Mouse (Mus musculus) megakaryocyte, embryonic 14.5 days (primary cell): ENCODE data around the gene Cacna2d4. TPM values are rescaled to one million over a fixed set of nuclear protein-coding genes. Genes with fewer than 3 reads are reported as not detected.

Experiments used
- H3K27me3 ChIP-seq: replicated peaks from 2 replicates; pipeline ENCODE3; 2012; ENCODE audit warnings: inconsistent platforms
- H3K36me3 ChIP-seq: replicated peaks from 2 replicates; pipeline ENCODE3; 2012; ENCODE audit warnings: low read length, inconsistent platforms, mixed read lengths
- H3K4me1 ChIP-seq: 2 replicates; pipeline ENCODE4 v1.6.1; 2012; ENCODE audit warnings: inconsistent platforms
- H3K4me3 ChIP-seq: replicated peaks from 2 replicates; pipeline ENCODE3; 2012; ENCODE audit warnings: moderate library complexity, mild to moderate bottlenecking, inconsistent platforms
- H3K9me3 ChIP-seq: 2 replicates; pipeline ENCODE4 v1.6.1; 2012; ENCODE audit warnings: inconsistent platforms
- FLI1 ChIP-seq: IDR thresholded peaks from 2 replicates; pipeline ENCODE4 v1.6.1; 2012; ENCODE audit warnings: low read length, inconsistent platforms, mixed read lengths
- GATA1 ChIP-seq: IDR thresholded peaks from 3 replicates; pipeline ENCODE4 v1.6.1; 2012; ENCODE audit warnings: mixed read lengths, low read length, inconsistent platforms, borderline replicate concordance
- polyA plus RNA-seq: library from polyadenylated mRNA; stranded (reverse); fragments of >175 nt; gene quantifications from 2 replicates; pipeline ENCODE4 v1.2.3, GENCODE M21; 2012; ENCODE audit warnings: low replicate concordance; ENCODE audit not compliant: insufficient read depth

The Cacna2d4 gene
- polyA plus RNA-seq, 1 experiment: 0.08 TPM

DNA sequence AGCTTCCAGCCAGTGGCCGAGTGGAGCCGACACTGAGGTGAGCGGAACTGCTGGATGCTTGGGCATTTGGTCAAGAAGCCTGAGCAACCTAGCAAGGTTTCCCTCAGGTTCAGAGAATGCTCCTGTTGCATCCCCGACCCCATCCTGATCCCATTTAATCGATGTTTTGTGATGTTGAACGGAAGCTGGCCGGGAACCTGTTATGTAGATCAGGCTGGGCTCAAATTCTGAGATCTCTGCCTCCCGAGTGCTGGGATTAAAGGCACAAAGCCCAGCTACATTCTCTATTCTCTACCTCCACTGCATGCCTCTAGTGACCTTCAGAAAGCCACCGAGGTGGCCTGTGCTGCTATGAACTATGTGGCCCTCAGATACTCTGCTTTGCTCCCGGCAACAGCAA lies 88.5 kb downstream of the Cacna2d4 start:
- TF ChIP-seq GATA1 (no peak), FLI1 (no peak)
- Histone ChIP-seq H3K4me3 (no peak overlapping the region), H3K27me3 (peaks cover 89% of the 10 kb centered on the region), H3K36me3 (no peaks in the 10 kb centered on the region), H3K9me3 (peaks cover 6% of the 10 kb centered on the region), H3K4me1 (peaks cover 17% of the 10 kb centered on the region)

DNA sequence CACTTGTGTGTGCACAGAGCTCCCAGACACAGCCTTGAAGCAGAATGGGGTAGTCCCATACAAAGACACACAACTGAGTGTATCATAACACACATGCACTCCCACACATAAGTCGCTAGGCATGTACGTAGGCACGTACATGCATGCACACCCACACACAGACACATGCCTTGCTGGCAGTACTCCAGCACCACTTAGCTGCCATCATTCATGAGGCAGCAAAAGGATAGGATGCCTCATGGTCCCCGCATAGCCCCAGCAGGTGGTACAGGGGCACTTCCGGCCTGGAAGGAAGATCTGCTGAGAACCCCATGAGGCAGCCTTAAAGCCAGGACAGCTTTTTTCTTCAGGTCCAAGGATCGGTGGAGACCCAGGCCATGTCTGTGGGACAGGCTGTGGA lies 89.7 kb downstream of the Cacna2d4 start:
- Histone ChIP-seq H3K4me3 (peak overlapping the region; percentile 40), H3K4me1 (peaks cover 28% of the 10 kb centered on the region), H3K27me3 (peaks cover 93% of the 10 kb centered on the region), H3K9me3 (no peaks in the 10 kb centered on the region), H3K36me3 (no peaks in the 10 kb centered on the region)
- no peak for TF ChIP-seq FLI1
- no peak for TF ChIP-seq GATA1

DNA sequence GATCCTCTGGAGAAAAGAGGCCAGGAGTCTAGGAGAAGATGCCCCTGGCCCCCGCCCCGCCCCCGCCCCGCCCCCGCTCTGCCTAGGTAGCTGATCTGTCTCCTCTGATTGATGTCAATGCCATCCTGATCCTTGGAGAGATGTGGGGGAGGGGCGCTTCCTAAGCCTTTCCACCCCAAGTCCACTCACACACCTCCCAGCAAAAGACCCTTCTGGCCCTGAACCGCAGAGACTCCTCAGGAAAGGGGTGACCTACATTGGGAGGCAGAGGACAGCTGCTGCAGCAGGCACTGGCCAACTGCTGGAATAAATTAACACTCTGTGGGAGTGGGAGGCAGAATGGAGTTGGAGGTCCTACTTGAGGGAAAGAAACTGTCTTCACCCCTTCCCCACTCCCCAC lies 90.2 kb downstream of the Cacna2d4 start:
- TF ChIP-seq FLI1: no peak
- TF ChIP-seq GATA1: no peak
- H3K36me3 ChIP-seq: no peaks in the 10 kb centered on the region
- H3K4me1 ChIP-seq: peaks cover 29% of the 10 kb centered on the region
- no peaks in the 10 kb centered on the region for H3K9me3 ChIP-seq
- H3K27me3 ChIP-seq: peaks cover 95% of the 10 kb centered on the region
- no peak overlapping the region for H3K4me3 ChIP-seq

DNA sequence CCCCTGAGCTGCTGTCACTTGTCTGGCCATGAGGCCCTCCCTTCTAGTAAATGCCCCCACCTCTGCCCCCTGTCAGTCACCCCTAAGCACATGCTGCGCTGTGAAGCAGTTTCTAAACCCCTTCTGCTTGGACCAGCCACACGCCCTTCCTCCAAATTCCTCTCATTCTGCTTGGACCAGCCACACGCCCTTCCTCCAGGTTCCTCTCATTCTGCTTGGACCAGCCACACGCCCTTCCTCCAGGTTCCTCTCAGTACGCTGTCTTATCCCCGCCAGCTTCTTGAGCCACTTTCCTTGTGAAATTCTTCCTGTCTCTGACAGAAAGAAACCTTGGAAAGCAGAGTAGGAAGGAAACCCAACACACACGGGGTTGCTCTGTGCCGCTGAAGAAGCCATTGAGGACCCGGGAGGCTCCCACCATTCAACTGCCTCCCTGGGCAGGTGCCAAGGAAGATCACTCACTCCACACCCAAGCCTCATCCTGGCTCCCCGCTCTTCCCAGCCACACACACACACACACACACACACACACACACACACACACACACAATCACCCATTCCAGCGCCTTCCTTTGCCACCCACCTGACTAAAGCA lies 92.3 kb downstream of the Cacna2d4 start:
- H3K4me1 ChIP-seq: peaks cover 39% of the 10 kb centered on the region
- TF ChIP-seq FLI1: no peak
- TF ChIP-seq GATA1: no peak
- peaks cover 92% of the 10 kb centered on the region for H3K27me3 ChIP-seq
- H3K9me3 ChIP-seq: no peaks in the 10 kb centered on the region
- no peaks in the 10 kb centered on the region for H3K36me3 ChIP-seq
- no peak overlapping the region for H3K4me3 ChIP-seq

DNA sequence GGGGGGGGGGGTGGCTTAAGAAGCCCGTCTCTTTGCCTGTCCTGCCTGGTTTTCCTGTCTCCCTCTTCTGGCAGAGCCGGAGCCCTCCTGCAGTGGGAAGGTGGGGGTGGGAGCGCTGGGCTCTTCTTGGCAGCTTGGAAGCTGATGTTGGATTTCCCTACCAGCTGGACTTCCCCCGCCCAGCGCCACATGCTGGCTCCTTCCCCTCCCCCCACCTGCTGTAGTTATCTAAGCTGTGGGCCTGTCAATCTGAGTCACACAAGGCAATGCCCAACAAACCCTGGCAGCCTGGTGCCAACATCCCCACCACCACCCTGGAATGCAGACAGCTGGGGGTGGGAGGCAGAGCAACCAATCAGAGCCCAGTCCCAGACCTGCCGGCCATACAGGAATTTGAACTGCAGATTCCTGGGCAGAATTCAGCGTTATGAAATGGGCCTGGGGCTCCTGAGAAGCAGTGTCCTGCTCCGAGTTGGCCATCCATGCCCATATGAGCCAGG lies 92.9 kb downstream of the Cacna2d4 start:
- no peak for TF ChIP-seq GATA1
- no peak for TF ChIP-seq FLI1
- Histone ChIP-seq H3K4me3 (no peak overlapping the region), H3K4me1 (peaks cover 39% of the 10 kb centered on the region), H3K36me3 (no peaks in the 10 kb centered on the region), H3K27me3 (peaks cover 91% of the 10 kb centered on the region), H3K9me3 (no peaks in the 10 kb centered on the region)

DNA sequence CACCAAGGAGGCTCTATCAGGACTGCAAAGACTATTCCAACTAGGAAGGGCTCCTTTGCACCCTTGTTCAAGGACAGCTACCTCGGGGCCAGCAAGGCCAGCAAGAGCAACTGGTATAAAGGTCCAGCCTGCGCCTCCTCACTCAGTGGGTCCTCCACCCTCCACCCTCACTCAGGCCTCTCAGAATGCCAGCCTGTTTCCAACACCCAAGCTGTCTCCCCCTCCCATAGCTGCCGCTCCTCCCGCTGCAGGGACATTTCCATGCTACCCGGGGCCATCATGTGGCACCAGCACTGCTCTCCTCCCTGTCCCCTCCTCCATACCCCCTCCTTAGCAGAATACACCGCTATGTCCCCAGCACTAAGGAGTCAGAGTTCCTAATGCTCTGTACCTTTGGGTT lies 93.6 kb downstream of the Cacna2d4 start:
- Histone ChIP-seq H3K4me1 (peaks cover 39% of the 10 kb centered on the region), H3K27me3 (peaks cover 91% of the 10 kb centered on the region), H3K36me3 (no peaks in the 10 kb centered on the region), H3K4me3 (no peak overlapping the region), H3K9me3 (no peaks in the 10 kb centered on the region)
- TF ChIP-seq FLI1 (no peak), GATA1 (no peak)

DNA sequence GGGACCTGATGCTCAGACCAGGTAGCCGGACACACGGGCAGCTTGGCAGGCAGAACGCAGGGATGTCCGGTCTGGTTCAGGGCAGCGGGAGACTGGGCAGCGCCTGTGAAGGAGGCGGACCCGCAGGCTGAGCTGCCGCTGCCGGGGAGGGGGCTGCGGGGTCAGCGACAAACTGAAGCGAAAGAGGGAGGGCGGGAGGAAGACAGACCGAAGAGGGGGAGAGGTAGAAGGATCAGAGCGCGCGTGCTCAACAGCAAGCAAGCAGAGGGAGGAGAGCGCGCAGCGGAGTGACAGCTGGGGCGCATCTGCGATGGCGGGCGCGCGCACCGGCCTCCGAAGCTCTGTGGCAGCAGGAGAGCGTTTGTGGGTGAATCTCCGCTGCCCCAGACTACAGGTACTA lies 94.2 kb downstream of the Cacna2d4 start, which contains the start of gene Lrtm2:
TSS of gene Lrtm2 (minus strand) at position 261 of the 400 bp plus-strand sequence.
- Histone ChIP-seq H3K9me3 (no peaks in the 10 kb centered on the region), H3K4me3 (peak within 1 kb of the TSS; percentile 56), H3K4me1 (peaks cover 40% of the 10 kb centered on the region), H3K36me3 (no peaks in the 10 kb centered on the region), H3K27me3 (peaks cover 90% of the 10 kb centered on the region)
- TF ChIP-seq FLI1 (no peak), GATA1 (no peak)

DNA sequence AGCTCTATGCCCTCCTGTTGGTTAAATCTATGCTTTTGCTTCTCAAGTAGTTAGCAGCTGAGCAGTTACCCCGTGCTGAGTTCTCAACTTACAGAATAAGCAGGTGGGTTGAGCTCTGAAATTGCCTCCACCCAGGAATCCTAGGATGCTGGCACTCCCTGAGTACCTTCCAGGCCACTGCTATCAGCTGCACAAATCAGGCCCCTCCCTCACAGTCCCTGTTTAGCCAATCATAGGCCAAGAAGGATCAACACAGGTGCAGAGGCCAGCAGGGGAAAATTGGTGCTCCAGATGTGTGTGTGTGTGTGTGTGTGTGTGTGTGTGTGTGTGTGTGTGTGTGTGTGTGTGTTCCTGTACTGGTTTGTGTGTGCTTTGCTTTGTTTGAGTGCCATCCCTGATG lies 95.8 kb downstream of the Cacna2d4 start:
- Histone ChIP-seq H3K4me3 (no peak overlapping the region), H3K27me3 (peaks cover 79% of the 10 kb centered on the region), H3K4me1 (peaks cover 49% of the 10 kb centered on the region)

DNA sequence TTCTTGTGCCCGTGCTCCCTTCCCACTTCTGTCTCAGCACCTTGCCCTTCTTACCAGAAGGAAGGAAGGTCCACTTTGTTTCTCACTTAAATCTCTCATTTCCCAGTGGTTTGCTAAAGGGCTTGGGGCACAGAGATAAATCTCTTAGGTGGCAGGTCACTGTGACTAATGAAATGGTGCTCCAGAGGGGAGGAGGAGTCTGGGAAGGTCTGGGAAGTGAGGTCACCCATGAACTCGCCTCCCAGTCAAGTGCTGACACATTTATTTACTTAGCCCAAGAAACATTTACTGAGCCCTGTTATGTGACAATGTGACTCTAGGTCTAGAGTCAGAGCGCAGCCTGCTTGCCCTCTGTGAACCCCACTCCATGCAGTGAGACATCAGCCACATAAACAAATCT lies 96.9 kb downstream of the Cacna2d4 start:
- no peak overlapping the region for H3K4me3 ChIP-seq
- H3K4me1 ChIP-seq: peaks cover 60% of the 10 kb centered on the region
- H3K27me3 ChIP-seq: peaks cover 70% of the 10 kb centered on the region
- H3K36me3 ChIP-seq: no peaks in the 10 kb centered on the region
- no peaks in the 10 kb centered on the region for H3K9me3 ChIP-seq
- TF ChIP-seq GATA1: no peak

More for the DNA sequence above, 95.8 kb downstream of the Cacna2d4 start:
- H3K36me3 ChIP-seq: no peaks in the 10 kb centered on the region
- TF ChIP-seq GATA1 (no peak), FLI1 (no peak)
- no peaks in the 10 kb centered on the region for H3K9me3 ChIP-seq

DNA sequence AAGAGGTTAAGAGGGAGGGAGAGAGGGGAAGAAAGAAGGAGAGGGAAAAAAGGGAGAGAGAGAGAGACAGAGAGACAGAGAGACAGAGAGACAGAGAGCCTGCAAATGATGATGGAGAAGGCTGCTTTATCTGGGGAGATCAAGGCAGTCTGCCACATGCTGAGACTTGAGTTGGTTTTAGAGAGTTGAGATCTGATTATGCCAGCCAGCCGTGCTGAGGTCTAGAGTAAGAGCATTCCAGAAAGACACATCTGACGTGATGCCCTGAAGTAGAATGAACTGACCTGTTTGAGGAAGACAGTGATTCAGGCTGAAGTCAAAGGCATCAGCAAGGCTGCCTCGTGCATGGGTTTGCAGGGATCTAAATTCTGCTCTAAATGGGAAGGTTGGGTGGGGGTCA lies 97.5 kb downstream of the Cacna2d4 start:
- Histone ChIP-seq H3K9me3 (no peaks in the 10 kb centered on the region), H3K4me3 (no peak overlapping the region), H3K36me3 (no peaks in the 10 kb centered on the region), H3K4me1 (peaks cover 62% of the 10 kb centered on the region), H3K27me3 (peaks cover 63% of the 10 kb centered on the region)
- TF ChIP-seq FLI1 (no peak), GATA1 (no peak)
